Mouse (Mus musculus) frontal cortex, postnatal 10 days (tissue): ENCODE measurements around the gene AC170998.1.
A peak's percentile ranks its signal among the peaks of the same experiment; 100 is the strongest.
"Not testable (repeated sequence)": the region's sequence is repeated elsewhere in the genome, so short reads cannot be mapped to it uniquely, and the experiment has no call there.

Experiments
- DNase-seq, 2 experiments: peaks; one replicate each; pipeline ENCODE4 v3.0.0; 2022; ENCODE audit warnings: low spot score in 2 of 2, mixed read lengths in 1 of 2

AC170998.1 gene

DNA sequence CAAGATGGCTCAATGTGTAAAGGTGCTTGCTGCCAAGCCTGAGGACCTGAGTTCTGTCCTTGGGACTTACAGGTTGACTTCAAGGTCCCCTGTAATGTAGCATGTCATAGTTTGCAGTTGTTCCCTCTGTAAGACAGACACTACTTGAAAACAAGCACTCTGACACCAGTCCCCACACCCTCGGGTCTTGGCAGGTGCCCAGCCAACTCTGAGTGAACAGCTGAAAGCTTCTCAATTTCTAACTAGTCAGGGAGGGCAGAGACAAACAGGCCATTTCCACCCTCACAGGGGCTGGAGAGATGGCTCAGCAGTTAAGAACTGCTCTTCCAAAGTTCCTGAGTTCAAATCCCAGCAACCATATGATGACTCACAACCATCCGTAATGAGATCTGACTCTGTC, 31.6 kb downstream of the AC170998.1 start:
- DNase-seq: no peak

DNA sequence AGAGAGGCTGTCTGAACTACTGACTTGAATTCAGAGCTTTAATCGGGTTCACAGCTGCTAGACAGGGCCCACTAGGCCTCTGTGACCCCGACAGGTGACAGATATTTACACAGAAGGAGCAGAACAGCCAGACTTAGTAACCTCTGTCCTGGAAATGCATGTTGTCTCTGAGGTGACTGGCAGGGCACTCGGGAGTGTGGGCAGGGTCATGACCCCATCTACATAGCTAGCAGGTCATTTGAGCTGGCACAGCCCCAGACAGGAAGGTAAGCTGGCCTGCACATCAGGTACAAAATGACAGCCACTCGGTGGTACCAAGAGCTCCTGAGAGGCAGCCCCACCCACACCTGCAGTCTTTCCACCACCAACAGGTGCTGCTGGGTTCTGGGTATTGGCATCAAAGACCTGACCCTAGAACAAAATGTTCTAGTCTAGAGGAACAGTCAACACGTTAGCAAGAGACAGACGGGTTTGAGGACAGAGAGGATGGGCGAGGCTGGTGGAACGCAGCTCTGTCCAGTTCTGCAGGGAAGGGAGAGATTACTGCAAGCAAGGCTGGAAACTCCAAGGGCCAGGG, 34.9 kb downstream of the AC170998.1 start:
- DNase-seq: no peak

DNA sequence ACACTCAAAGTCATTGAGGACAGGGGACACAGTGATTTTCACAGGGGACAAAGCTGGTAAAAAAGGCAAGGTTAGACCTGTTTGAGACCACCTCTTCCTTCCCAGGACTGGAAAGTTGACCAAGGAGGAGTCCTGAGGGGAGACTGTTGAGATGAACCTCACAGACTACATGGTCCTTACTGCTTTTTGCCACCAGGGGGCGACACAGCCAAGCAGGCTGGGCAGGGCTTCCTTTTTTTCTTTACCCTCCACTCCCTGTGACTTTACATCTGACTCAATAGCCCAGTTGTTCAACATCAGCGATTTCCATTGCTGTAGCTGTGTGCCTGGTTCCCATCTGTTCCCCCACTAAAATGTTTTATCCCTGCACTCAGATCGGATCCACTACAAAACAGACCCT, 36.0 kb downstream of the AC170998.1 start:
- peak in 1 of 2 experiments; percentile 63 for DNase-seq

DNA sequence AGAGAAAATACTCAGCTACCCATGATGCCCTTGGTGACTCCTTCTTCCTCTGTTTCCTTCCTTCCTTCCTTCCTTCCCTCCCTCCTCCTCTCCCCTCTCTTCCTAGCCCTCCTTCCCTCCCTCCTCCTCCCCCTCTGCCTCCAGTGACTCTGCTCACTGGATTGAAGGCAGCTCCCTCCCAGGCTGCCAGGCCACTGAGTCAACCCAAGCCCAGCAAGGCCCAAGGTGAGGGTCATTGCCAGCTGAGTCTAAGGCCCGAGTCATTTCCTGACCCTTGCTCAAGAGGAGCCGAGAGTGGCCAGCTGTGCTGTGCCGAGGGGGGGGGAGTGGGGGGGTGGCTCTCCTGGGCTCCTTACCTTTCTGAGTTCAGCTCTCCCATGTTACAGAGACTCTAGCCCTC, 40.3 kb downstream of the AC170998.1 start:
- DNase-seq: no peak

DNA sequence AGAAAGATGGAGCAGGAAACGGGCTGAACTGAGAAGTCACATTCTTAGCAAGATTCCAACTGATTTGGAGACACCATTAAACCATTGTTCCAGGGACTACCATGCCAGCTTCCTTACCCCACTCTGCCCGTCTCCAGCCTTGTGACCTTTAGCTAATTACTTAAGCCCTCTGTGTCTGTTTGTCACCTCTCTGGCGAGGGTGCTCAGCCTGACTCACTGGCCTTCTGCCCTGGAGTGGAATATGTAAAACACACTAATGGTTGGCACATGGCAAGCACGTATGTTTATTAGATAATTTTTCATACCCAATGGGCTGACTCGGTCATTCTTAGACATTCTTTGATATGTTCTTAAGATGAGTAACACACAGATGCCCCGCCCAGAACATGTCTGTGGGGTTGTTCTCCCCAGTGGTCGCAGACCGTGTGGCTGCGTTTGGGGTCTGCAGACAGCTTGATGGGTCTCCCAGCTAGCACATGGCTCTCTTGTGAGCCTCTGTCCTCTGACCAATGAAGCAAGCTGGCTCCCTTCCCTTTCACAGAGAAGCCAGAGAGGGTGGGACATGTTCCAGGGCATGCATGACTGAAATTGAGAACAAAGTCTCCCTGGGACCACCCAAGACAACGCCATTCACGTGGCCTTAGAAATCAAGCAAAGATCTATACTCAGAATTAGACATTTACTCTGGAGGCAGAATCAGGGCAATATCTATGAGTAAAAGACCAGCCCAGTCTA, 41.1 kb downstream of the AC170998.1 start:
- no peak for DNase-seq

DNA sequence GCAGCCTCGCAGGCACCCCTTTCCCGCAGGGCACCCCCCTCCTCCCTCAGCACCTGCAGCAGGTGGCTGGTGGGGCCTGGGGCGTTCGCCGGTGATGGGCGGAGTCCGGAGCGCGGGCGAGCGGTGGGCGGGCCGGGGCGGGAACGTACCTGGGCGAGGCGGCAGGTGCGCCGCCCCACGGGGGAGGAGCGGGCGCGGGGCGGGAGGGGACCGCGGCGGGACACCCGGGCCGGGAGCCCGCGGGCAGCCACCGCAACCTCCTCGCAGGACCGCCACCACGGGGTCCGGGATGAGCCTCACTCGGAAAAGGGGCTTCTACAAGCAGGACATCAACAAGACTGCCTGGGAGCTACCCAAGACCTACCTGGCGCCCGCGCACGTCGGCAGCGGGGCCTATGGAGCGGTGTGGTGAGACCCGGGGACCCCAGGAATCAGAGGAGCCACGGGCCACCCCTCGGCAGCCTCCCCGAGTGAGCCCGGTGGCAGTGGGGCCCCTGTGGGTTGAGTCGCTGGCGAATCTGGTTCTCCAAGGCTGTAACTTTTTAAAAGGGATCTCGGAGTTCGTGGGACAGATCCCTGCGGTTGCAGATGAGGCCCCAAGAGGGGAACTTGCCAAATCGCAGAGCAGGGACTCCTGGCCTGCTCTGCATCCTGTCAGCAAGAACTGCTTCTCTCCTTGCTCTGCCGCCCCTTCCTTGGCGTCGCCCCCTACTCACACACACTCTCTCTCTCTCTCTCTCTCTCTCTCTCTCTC, 43.4 kb downstream of the AC170998.1 start, which contains the start of gene Mapk13:
Gene Mapk13 (plus strand): TSS at position 177 of the 754 bp plus-strand sequence.
- DNase-seq: no peak

DNA sequence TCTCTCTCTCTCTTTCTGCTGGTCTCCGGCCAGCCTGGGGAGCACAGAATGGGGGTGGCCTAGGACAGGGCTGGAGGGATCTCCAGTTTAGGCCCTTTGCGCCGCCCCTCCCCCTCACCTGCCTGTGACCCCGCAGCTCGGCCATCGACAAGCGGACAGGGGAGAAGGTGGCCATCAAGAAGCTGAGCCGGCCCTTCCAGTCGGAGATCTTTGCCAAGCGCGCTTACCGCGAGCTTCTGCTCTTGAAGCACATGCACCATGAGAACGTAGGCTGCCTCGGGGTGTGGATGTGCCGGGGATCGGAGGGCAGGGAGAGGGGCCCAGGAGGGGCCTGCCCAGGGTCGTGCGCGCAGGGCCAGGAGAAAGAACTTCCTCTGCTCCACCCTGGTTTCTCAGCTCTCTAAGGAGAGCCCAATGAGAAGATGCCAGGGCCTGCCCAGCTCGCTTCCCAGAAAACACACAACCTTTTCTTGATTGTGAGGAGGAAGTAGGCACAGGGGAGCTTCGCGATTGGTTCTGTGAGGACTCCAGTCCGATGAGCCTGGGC, 44.1 kb downstream of the AC170998.1 start:
- DNase-seq: peak in 1 of 2 experiments; percentile 18

DNA sequence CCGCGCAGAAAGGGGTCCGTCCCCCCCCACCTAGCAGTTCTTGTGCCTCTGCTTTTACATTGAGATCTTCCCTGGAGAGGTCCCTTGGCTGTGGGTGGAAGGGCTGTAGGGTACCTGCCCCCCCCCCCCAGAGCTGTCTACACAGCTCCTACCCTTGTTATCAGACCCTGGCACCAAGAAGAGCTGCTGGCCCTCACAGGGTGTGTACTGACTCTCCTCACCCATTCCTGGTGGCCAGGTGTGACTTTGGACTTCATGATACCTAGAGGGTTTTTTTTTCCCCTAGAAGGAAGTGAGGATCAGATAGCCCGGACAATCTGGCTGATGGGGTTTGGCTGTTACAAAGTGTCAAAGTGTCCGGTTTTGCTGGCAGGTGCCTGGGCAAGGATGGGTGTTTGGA, 45.4 kb downstream of the AC170998.1 start:
- no peak for DNase-seq

DNA sequence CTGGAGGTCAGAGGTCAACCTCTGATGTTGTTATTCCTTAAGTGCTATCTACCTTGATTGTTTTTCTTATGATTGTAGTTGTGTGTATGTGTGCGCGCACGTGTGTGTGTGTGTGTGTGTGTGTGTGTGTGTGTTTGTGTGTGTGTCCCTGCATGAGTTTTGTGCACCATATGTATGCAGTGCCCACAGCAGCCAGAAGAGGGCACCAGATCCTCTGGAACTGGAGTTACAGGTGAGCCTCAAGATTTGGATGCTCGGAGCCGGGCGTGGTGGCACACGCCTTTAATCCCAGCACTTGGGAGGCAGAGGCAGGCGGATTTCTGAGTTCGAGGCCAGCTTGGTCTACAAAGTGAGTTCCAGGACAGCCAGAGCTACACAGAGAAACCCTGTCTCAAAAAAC, 48.4 kb downstream of the AC170998.1 start:
- not testable (repeated sequence) for DNase-seq

DNA sequence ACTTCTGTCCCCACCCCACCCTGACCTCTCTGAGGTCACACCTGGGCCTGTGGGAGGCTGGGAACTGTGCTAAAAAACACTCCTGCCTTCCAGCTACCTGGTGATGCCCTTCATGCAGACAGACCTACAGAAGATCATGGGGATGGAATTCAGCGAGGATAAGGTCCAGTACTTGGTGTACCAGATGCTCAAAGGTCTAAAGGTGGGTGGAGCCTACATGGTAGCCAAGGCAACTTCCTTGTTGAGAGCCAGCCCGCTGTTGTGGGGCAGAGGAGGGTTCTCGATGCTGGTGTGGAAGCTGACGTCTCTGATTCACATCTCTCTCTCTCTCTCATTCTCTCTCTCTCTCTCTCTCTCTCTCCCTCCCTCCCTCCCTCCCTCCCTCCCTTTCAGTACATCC, 49.3 kb downstream of the AC170998.1 start:
- DNase-seq: no peak
